Mouse (Mus musculus) MN1 (cell line): ENCODE measurements around the gene Tmem158.
A peak's percentile ranks its signal among the peaks of the same experiment; 100 is the strongest.

Source experiments
- DNase-seq: peaks from one replicate; pipeline ENCODE4 v3.0.0-alpha.2; 2016; ENCODE audit warnings: low spot score

Gene Tmem158

DNA sequence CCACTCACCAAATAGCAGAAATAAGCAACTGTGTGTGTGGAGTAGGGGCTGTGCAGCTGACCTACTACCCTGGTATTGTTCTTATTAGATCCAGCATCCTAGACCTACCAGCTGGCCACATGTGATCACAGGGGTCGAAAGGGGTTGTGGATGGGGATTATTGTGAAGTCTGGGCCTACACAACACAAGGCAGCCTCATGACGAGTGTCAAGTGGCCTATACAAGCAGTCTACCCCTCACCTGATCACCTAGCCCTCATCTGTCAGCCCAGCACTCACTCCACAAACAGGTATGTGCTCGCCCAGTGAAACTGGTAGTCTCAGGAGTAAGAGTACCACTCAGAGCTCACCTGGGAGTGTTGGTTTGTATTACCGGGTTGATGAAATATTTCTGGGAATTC lies 15.4 kb downstream of the Tmem158 start:
- DNase-seq, result no peak

DNA sequence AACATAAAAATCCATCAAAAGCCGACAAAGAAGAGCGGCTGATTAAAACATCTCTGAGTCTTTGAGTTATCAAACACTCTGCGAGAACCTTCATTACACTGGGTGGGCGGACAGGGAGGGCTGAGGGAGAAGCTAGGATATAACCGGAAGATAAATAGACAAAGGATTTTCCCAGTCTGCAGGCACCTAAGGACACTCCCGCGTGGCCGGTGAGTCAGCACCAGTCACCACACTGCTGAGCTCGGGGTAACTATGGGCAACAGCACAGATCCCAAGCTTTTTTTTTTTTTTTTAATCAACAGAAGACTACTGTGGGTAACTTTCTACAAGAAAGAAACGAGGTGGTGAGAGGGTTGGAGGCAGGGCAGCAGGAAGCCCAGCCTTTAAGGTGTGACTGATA lies 16.6 kb downstream of the Tmem158 start:
- DNase-seq, result peak; percentile 80

DNA sequence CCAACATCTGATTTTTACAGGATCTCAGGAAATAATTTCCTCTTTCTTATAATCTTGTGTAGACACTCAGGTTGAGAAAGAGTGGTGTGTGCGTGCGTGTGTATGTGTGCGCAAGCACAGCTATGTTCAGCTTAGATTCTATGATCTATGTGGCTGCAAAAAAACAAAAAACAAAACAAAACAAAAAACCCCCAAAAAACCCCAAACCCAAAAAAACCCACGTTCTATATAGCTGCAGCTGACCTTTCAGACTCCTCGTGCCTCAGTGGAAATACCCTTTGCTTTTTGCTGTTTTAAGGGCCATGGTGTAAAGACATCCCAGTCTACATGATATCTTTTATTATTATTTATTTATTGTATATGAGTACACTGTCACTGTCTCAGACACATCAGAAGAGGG lies 19.4 kb downstream of the Tmem158 start:
- DNase-seq, result no peak

DNA sequence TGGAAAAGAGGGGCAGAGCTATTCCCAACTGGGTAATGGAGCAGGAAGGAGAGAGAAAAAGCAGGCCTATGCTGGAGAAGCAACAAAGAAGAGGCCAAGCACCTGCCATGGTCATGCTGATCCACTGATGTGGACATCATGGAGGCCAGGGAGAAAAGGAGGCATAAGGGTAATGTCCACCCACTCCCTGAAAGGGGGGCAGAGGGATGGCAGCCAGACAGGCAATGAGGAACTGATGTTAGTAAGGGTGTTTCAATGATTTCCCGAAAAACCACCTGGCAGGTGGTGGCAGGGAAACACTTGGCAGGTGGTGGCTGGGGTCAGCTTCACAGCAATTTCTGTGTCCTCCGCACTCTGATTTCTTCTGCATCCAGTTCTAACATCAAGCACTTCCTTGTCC lies 19.8 kb downstream of the Tmem158 start:
- DNase-seq, result no peak

DNA sequence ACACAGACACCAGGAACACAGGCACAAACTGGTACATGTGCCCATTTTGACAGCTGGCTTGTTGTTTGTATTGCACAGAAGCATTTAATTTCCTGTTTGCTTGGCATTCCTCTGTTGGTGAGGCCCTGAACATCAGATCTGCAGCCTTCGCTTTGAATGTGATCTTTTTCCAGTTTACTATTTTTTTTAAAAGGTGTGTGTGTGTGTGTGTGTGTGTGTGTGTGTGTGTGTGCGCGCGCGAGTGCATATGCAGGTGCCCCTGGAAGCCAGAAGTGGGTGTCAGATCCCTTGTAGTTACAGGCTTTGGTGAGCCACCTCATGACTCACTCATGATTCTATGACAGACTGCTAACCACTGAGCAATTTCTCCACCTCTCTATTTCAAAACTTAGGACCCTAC lies 20.3 kb downstream of the Tmem158 start:
- DNase-seq, result no peak

DNA sequence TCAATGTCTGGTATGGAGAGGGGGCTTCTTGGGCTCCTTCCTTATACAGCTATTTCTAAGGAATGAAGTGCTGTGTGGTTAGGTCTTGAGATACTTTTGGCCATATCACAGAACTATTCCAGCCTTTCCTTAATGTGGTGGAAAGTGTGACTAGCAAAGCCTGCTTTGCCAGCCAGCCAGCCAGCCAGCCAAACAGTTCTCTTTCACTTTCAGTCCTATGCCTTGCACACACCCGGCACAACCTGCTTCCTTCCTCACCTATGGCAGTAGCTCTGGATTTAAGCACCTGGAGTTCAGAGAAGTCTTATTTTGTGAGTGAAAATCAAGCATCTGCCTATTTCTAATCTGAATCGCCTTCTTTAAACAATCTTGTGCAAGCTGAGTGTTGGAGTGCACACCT lies 20.9 kb downstream of the Tmem158 start:
- DNase-seq, result no peak

DNA sequence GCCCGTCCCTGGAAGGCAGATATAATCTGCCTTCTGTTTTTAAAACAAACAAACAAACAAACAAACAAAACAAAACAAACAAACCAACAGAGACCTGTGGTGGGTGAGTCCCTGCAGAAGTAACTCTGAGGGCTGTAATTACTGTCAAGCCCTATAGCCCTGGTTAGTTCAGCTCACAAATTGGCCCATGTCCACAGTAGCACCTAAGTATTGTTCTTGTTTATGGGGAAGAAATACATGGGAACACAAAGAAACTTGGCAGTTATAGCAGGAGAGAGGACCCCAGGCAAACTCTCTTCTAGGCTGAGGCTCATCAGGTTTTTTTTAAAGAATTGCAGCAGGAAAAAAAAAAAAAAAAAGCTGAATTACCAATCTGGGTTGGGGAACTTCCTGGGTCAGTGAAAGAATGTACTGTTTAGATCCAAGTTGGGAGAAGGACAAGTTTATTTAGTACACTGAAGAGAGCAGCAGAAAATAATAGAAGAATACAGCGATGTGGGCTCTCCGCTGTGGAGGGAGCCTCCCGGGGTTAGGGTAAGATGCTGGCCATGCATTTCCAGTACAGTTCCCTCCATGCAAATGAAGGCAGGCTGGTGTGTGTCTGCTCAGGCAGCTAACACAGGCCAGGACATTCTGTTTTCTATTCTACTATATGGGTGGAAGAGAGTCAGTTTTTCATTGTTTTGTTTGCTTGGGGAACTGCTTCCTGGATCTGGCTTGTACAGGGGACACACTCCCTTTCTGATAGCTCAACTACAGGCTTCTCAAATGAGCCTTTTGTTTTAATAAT lies 22.1 kb downstream of the Tmem158 start:
- DNase-seq, result peak; percentile 26

DNA sequence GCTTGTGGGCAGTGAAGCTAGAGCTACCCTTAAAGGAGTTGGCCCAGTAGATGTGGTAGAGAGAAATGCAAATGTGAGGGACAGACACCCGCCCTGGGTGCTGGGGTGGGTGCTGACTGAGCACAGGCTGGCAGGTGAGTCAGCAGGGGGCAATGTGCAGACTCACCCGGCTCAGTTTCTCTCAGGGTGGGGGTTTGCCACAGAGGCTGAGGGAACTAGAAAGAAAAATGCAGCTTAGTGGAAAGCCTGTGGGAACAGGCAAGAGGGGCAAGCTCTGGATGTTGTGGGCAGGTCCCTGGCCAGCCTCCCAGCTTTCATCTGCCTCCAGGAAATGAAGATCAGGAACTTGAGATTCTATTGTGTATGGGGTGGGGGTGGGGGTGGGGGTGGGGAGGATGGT lies 22.8 kb downstream of the Tmem158 start:
- DNase-seq, result no peak

DNA sequence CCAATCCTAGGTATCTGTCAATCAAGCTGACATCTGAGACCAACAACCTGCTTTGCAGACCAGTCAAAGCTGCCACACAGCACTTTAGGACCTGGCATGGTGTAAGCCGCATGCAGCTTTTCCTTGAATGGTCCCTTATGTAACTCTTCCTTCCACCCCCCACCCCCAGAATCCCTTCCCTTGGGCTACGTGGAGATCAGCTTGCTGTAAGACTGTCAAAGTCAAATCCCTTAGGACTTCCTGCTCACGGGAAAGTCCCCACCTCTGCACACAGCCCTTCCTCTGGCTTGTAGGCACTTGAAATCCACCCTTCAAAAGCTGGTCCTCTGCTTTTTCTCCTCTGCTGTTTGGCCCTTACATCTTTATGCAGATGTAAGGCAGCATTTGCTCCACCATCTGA lies 24.9 kb downstream of the Tmem158 start:
- DNase-seq, result no peak

DNA sequence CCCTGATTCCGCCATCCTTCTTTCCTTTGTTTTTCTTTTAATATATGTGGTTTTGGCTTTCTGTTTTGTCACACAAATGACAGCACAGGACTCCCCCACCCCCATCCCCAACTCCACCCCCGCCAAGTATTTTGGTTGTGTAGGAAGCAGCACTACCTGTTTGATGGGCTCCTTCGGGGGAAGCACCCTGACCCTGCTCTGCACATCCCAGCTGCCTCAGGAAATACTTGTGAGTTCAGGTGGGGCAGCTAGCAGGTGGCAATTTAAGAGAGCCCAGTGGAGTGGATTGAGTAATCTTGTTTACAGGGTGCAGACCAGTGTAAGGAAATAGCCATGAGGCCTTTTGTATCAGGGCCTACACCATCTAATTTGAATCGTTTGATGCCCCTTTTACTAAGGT lies 30.7 kb downstream of the Tmem158 start:
- DNase-seq, result no peak

DNA sequence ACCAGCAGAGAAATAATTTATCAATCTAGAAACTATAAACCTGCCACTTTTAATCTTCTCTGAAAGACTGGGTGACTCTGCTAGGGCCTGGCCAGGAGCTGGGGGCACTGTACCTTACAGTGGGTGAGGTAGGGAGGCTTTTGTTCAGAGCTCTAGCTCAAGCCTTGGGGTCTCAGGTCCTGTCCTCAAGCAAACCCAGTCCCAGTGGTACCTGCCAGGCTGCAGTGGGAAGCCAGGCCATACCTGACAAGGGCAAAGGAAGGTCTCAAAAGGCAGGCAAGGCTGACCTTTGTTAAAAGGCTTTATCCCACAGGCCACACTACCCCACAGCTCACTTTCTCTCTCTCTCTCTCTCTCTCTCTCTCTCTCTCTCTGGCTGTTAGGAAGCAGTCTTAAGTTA lies 31.9 kb downstream of the Tmem158 start:
- no peak for DNase-seq

DNA sequence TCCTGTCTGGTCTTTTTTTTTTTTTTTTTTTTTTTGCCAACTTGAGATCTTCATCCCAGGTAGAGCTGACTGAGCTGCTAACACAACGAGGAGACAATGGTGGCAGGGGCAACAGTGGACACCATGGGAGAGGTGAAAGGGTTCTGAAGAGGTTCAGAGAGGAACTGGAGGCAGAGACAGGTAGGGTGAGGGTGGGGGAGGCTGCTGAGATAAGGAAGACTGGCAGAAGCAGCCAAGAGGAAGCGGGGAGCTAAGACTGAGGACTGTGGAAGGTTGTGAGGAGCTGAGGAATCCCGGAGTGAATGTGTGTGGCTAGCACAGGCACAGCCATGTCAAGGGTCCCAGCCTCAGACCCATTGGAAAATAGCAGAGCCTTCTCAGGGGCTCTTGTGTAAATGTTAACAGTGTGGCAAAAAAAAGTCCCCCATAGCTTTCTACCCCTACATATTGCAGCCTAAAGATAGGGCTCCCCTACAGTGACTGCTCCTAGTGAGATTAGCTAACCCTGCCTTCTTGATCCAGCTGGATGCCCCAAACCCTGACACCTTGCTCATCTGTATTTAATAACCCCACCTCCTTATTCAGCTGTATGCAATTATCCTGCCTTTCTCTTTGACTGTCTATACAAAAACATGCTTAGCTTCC lies 33.3 kb downstream of the Tmem158 start:
- no peak for DNase-seq

DNA sequence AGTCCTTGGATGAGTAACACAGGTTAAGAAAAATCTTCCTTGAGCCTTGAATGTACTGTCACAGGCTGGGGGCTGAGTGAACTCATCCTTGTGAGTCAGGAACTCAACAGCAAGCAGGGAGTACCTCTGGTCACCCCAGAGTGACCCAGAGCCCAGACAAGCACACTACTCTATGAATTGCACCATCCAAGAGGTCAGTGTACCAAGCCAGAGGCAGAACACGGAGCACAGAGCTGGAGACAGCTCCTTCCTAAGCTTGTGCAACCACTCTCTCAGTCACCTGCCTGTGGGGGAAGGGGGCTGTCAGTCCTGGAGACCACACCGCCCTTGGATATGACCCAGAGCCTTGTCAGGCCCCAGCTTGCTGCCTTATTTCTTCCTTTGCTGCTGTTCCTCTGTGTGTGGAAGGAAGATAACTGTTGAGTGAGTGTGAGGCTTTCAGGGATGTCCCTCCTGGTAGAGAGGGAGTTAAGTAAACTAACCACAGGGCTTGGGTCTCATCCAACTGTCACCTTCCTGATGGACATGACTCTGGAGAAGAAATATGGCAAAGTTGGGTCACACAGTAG lies 35.6 kb downstream of the Tmem158 start:
- DNase-seq, result no peak

DNA sequence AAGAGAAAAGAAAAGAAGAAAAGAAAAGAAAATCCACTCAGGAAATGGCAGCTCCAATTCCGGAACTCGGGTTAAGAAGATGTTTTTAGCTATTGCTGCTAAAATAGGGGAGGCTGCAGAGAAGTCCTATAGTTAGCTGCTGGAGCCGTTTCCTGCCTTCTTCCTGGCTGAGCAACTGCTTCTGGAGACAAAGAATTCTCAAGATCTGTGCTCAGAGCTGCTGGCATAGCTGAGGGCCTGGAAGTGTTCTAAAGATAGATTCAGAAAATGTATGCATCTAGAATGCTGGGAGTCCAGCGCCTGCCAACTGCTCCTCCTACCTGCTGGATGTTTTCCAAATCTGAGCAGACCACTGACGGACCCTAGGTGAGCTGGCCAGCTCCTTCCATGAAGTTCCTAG lies 40.7 kb downstream of the Tmem158 start:
- no peak for DNase-seq

DNA sequence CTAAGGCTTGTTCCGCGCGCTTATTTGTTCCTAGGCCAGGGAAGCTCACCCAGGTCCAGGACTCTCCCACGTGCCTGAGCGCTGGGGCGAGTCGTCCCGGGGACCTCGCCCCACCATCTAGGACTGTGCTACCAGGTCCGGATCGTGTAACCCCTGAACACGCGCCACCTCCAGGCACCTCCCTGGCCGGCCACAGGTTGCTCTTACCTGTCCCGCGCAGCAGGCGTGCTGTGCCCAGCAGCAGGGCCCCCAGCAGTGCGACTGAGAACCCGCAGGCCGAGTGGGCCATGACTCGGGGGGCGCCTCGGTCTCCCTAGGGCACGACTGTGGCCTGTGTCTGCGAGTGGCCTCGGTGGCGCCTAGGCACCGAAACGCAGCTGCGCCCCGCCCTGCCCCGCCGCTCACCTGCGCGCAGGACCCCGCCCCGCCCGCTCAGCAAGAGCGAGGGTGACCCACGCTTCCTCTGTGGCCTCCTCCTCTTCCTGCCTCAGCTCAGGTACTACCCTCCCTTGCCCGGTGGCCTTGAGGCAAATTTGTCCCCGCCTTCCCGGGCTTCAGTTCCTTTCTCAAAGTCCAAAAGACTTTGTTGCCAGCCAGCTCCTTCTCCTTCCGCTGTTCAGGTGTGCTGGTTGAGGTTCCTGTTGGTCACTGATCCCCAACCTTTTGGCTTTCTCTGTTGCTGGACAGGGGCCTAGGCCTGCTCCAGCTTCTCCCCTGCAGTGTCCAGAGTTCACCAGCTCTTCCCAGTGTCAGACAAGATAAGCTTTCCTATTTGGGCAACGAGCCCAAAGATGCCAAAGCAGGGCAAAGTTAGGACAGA lies 44.7 kb downstream of the Tmem158 start, which contains the start of gene Cdcp1:
Gene Cdcp1 (minus strand): TSS at position 418 of the 820 bp plus-strand sequence.
- DNase-seq, result no peak

DNA sequence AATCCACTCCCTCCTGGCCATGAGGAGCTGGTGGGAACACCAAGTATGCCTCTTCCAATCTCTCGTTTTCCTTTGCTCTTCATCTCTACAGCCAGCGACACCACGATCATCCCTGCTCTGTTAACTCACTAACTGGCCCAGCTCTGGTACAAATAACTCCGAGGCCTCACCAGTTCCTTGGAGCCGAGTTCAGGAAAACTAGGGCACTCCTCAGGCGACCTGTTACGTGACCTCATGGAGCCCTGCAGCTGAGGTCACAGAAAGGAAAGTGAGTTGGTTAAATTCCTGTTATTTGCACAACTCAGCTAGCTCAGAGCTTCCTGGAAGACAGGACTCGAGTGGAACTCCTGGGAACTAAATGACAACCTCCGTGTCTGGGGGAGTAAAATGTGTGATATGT lies 47.2 kb downstream of the Tmem158 start:
- DNase-seq, result no peak
